Mouse (Mus musculus): ENCODE measurements at regions not wholly inside any gene's neighbourhood (a gene's known extent, or its start where the extent isn't known, plus 50 kb on each side); places are given as distances from the start of the nearest gene placed in this dataset.

GRCm38 (mm10) chr13:57309618-57310017 is 413.8 kb upstream of the Trpc7 start:
- peak; percentile 20; the same call in 1 of the 2 replicates for TF ChIP-seq CTCF (IDR thresholded peaks at IDR 0.05; ENCODE audit: low read depth)
- TF ChIP-seq EP300 (IDR thresholded peaks at IDR 0.05; ENCODE audit: low read depth) = no peak
